Mouse (Mus musculus): ENCODE measurements around the gene Mrgprh. TPM values are rescaled to one million over a fixed set of nuclear protein-coding genes. Genes with fewer than 3 reads are reported as not detected.

Mrgprh gene
- polyA plus RNA-seq (2015; fragmentation: Nextera tagmentation; extraction: Ambion mirVana) = not detected in 2 replicates

- 0 out of 2 replicates have a peak, but pooled peaks cover 2% of the 10 kb centered on the region for H3K27me3 ChIP-seq (replicated peaks; ENCODE audit: control insufficient read depth, insufficient read depth, low read length)
- no peak within 1 kb of the TSS for H3K27ac ChIP-seq (ENCODE audit: low read length)
- H3K4me3 ChIP-seq (ENCODE audit: low read length) = no peak within 1 kb of the TSS
- no peak within 1 kb of the TSS for H3K4me2 ChIP-seq (ENCODE audit: low read depth, low read length)
- H3K9me3 ChIP-seq (ENCODE audit: control insufficient read depth, low read length) = no peaks in the 10 kb centered on the region
- WGBS = 79% methylated on average over 5 of the region's 5 CpGs
- H3K36me3 ChIP-seq (ENCODE audit: control insufficient read depth, insufficient read depth, low read length) = no peaks in the 10 kb centered on the region
- H3K9ac ChIP-seq (ENCODE audit: low read depth, low read length) = no peak within 1 kb of the TSS
- 0 out of 2 replicates have a peak, but pooled peaks cover 3% of the 10 kb centered on the region for H3K4me1 ChIP-seq (ENCODE audit: control insufficient read depth, insufficient read depth, low read length)
- no peak for ATAC-seq
Measured at GRCm38 (mm10) chr17:12875734-12876133, at the start of gene Mrgprh. TSS of gene Mrgprh (plus strand) at chr17:12876034.

- no peaks in the 10 kb centered on the region for H3K27me3 ChIP-seq (replicated peaks; ENCODE audit: control insufficient read depth, insufficient read depth, low read length)
- WGBS = 67% methylated on average over 5 of the region's 5 CpGs
Measured at GRCm38 (mm10) chr17:12830351-12830750, 45.5 kb upstream of the Mrgprh start.

GRCm38 (mm10) chr17:12832231-12832630, 43.6 kb upstream of the Mrgprh start:
- Histone ChIP-seq H3K4me3 (ENCODE audit: low read length) (no peak overlapping the region), H3K4me2 (ENCODE audit: low read depth, low read length) (no peak overlapping the region), H3K4me1 (ENCODE audit: control insufficient read depth, insufficient read depth, low read length) (0 out of 2 replicates have a peak, but pooled peaks cover 3% of the 10 kb centered on the region), H3K27ac (ENCODE audit: low read length) (no peak overlapping the region), H3K9ac (ENCODE audit: low read depth, low read length) (no peak overlapping the region), H3K9me3 (ENCODE audit: control insufficient read depth, low read length) (no peaks in the 10 kb centered on the region), H3K36me3 (ENCODE audit: control insufficient read depth, insufficient read depth, low read length) (no peaks in the 10 kb centered on the region), H3K27me3 (replicated peaks; ENCODE audit: control insufficient read depth, insufficient read depth, low read length) (no peaks in the 10 kb centered on the region)
- ATAC-seq = no peak
- 92% methylated on average over 3 of the region's 3 CpGs for WGBS

More at GRCm38 (mm10) chr17:12830351-12830750, 45.5 kb upstream of the Mrgprh start:
- H3K4me1 ChIP-seq (ENCODE audit: control insufficient read depth, insufficient read depth, low read length) = 0 out of 2 replicates have a peak, but pooled peaks cover 3% of the 10 kb centered on the region
- H3K4me2 ChIP-seq (ENCODE audit: low read depth, low read length) = no peak overlapping the region
- no peaks in the 10 kb centered on the region for H3K9me3 ChIP-seq (ENCODE audit: control insufficient read depth, low read length)
- no peak overlapping the region for H3K4me3 ChIP-seq (ENCODE audit: low read length)
- no peak for ATAC-seq
- H3K27ac ChIP-seq (ENCODE audit: low read length) = no peak overlapping the region
- no peaks in the 10 kb centered on the region for H3K36me3 ChIP-seq (ENCODE audit: control insufficient read depth, insufficient read depth, low read length)
- H3K9ac ChIP-seq (ENCODE audit: low read depth, low read length) = no peak overlapping the region

GRCm38 (mm10) chr17:12832657-12833056, 43.2 kb upstream of the Mrgprh start:
- WGBS = 87% methylated on average over 4 of the region's 4 CpGs
- no peaks in the 10 kb centered on the region for H3K9me3 ChIP-seq (ENCODE audit: control insufficient read depth, low read length)
- no peak overlapping the region for H3K27ac ChIP-seq (ENCODE audit: low read length)
- H3K4me3 ChIP-seq (ENCODE audit: low read length) = no peak overlapping the region
- H3K36me3 ChIP-seq (ENCODE audit: control insufficient read depth, insufficient read depth, low read length) = no peaks in the 10 kb centered on the region
- no peak overlapping the region for H3K4me2 ChIP-seq (ENCODE audit: low read depth, low read length)
- no peaks in the 10 kb centered on the region for H3K27me3 ChIP-seq (replicated peaks; ENCODE audit: control insufficient read depth, insufficient read depth, low read length)
- H3K4me1 ChIP-seq (ENCODE audit: control insufficient read depth, insufficient read depth, low read length) = 0 out of 2 replicates have a peak, but pooled peaks cover 3% of the 10 kb centered on the region
- peak; percentile 83 for ATAC-seq
- H3K9ac ChIP-seq (ENCODE audit: low read depth, low read length) = no peak overlapping the region

- H3K27ac ChIP-seq (ENCODE audit: low read length) = no peak overlapping the region
- no peak for ATAC-seq
- no peak overlapping the region for H3K9ac ChIP-seq (ENCODE audit: low read depth, low read length)
- H3K27me3 ChIP-seq (replicated peaks; ENCODE audit: control insufficient read depth, insufficient read depth, low read length) = no peaks in the 10 kb centered on the region
- WGBS = 77% methylated on average over 3 of the region's 3 CpGs
- no peaks in the 10 kb centered on the region for H3K9me3 ChIP-seq (ENCODE audit: control insufficient read depth, low read length)
- no peaks in the 10 kb centered on the region for H3K36me3 ChIP-seq (ENCODE audit: control insufficient read depth, insufficient read depth, low read length)
- H3K4me1 ChIP-seq (ENCODE audit: control insufficient read depth, insufficient read depth, low read length) = 0 out of 2 replicates have a peak, but pooled peaks cover 3% of the 10 kb centered on the region
- H3K4me2 ChIP-seq (ENCODE audit: low read depth, low read length) = no peak overlapping the region
- H3K4me3 ChIP-seq (ENCODE audit: low read length) = no peak overlapping the region
Measured at GRCm38 (mm10) chr17:12834317-12834716, 41.5 kb upstream of the Mrgprh start.

GRCm38 (mm10) chr17:12834826-12835225, 41.0 kb upstream of the Mrgprh start:
- Histone ChIP-seq H3K4me1 (ENCODE audit: control insufficient read depth, insufficient read depth, low read length) (0 out of 2 replicates have a peak, but pooled peaks cover 3% of the 10 kb centered on the region), H3K27me3 (replicated peaks; ENCODE audit: control insufficient read depth, insufficient read depth, low read length) (no peaks in the 10 kb centered on the region), H3K36me3 (ENCODE audit: control insufficient read depth, insufficient read depth, low read length) (no peaks in the 10 kb centered on the region), H3K27ac (ENCODE audit: low read length) (no peak overlapping the region), H3K9me3 (ENCODE audit: control insufficient read depth, low read length) (no peaks in the 10 kb centered on the region), H3K9ac (ENCODE audit: low read depth, low read length) (no peak overlapping the region), H3K4me3 (ENCODE audit: low read length) (no peak overlapping the region), H3K4me2 (ENCODE audit: low read depth, low read length) (no peak overlapping the region)
- no peak for ATAC-seq
- WGBS = 72% methylated on average over 3 of the region's 3 CpGs

- WGBS = 87% methylated on average over 5 of the region's 5 CpGs
- no peak for ATAC-seq
- H3K27ac ChIP-seq (ENCODE audit: low read length) = no peak overlapping the region
Measured at GRCm38 (mm10) chr17:12835738-12836137, 40.1 kb upstream of the Mrgprh start.

GRCm38 (mm10) chr17:12839475-12840267, 36.2 kb upstream of the Mrgprh start:
- Histone ChIP-seq H3K9me3 (ENCODE audit: control insufficient read depth, low read length) (no peaks in the 10 kb centered on the region), H3K4me1 (ENCODE audit: control insufficient read depth, insufficient read depth, low read length) (no peaks in the 10 kb centered on the region), H3K27me3 (replicated peaks; ENCODE audit: control insufficient read depth, insufficient read depth, low read length) (no peaks in the 10 kb centered on the region), H3K4me3 (ENCODE audit: low read length) (no peak overlapping the region), H3K36me3 (ENCODE audit: control insufficient read depth, insufficient read depth, low read length) (no peaks in the 10 kb centered on the region), H3K27ac (ENCODE audit: low read length) (no peak overlapping the region), H3K4me2 (ENCODE audit: low read depth, low read length) (no peak overlapping the region), H3K9ac (ENCODE audit: low read depth, low read length) (no peak overlapping the region)
- no peak for ATAC-seq
- 62% methylated on average over 10 of the region's 10 CpGs for WGBS

More at GRCm38 (mm10) chr17:12835738-12836137, 40.1 kb upstream of the Mrgprh start:
- Histone ChIP-seq H3K4me1 (ENCODE audit: control insufficient read depth, insufficient read depth, low read length) (0 out of 2 replicates have a peak, but pooled peaks cover 3% of the 10 kb centered on the region), H3K4me2 (ENCODE audit: low read depth, low read length) (no peak overlapping the region), H3K27me3 (replicated peaks; ENCODE audit: control insufficient read depth, insufficient read depth, low read length) (no peaks in the 10 kb centered on the region), H3K9me3 (ENCODE audit: control insufficient read depth, low read length) (no peaks in the 10 kb centered on the region), H3K36me3 (ENCODE audit: control insufficient read depth, insufficient read depth, low read length) (no peaks in the 10 kb centered on the region), H3K4me3 (ENCODE audit: low read length) (no peak overlapping the region), H3K9ac (ENCODE audit: low read depth, low read length) (no peak overlapping the region)

GRCm38 (mm10) chr17:12843826-12844225, 32.0 kb upstream of the Mrgprh start:
- Histone ChIP-seq H3K9ac (ENCODE audit: low read depth, low read length) (no peak overlapping the region), H3K27ac (ENCODE audit: low read length) (no peak overlapping the region), H3K4me1 (ENCODE audit: control insufficient read depth, insufficient read depth, low read length) (peaks cover 2% of the 10 kb centered on the region; the same call in 1 of the 2 replicates), H3K4me2 (ENCODE audit: low read depth, low read length) (no peak overlapping the region), H3K4me3 (ENCODE audit: low read length) (no peak overlapping the region), H3K27me3 (replicated peaks; ENCODE audit: control insufficient read depth, insufficient read depth, low read length) (no peaks in the 10 kb centered on the region), H3K9me3 (ENCODE audit: control insufficient read depth, low read length) (no peaks in the 10 kb centered on the region), H3K36me3 (ENCODE audit: control insufficient read depth, insufficient read depth, low read length) (no peaks in the 10 kb centered on the region)
- 82% methylated on average over 6 of the region's 6 CpGs for WGBS
- ATAC-seq = no peak

All from intestine, embryonic 16.5 days (tissue).